Mouse (Mus musculus) mouse embryonic stem cell (cell line): ENCODE data around the gene Gtf2i.

Experiments used
- in situ Hi-C, 2 experiments: fragments of 300-500 bp; cut with MboI; formaldehyde crosslinking; loops; 1 replicate in 1 of 2; 3 replicates in 1 of 2; pipeline ENCODE4 v1.14.3; 2019 to 2020; ENCODE audit warnings: low sequenced_read_pairs in 2 of 2, low pct_unique_long_range_greater_than_20kb in 1 of 2, mixed read lengths in 1 of 2; ENCODE audit not compliant: unreplicated experiment in 1 of 2

Gene Gtf2i

GRCm38 (mm10) chr5:134232568-134232967, 82.0 kb downstream of the Gtf2i start:
- in situ Hi-C loops: no loop called here

- in situ Hi-C loops: no loop called here
Observed at GRCm38 (mm10) chr5:134232111-134232510, 82.4 kb downstream of the Gtf2i start.

GRCm38 (mm10) chr5:134231376-134231775, 83.2 kb downstream of the Gtf2i start:
- in situ Hi-C loops: no loop called here

GRCm38 (mm10) chr5:134229391-134229790, 85.2 kb downstream of the Gtf2i start, which contains the start of gene Ncf1:
Ncf1 (minus strand) TSS chr5:134229625.
- in situ Hi-C loops: no loop called here

- in situ Hi-C loops: no loop called here
Observed at GRCm38 (mm10) chr5:134228249-134228638, 86.3 kb downstream of the Gtf2i start.

- in situ Hi-C loops: no loop called here
Observed at GRCm38 (mm10) chr5:134227574-134228248, 86.8 kb downstream of the Gtf2i start.

- in situ Hi-C loops: no loop called here
Observed at GRCm38 (mm10) chr5:134226946-134227345, 87.6 kb downstream of the Gtf2i start.

- in situ Hi-C loops: no loop called here
Observed at GRCm38 (mm10) chr5:134225110-134225901, 89.3 kb downstream of the Gtf2i start.

- in situ Hi-C loops: no loop called here
Observed at GRCm38 (mm10) chr5:134221708-134222150, 92.8 kb downstream of the Gtf2i start.

GRCm38 (mm10) chr5:134221278-134221677, 93.3 kb downstream of the Gtf2i start:
- in situ Hi-C loops: no loop called here

- in situ Hi-C loops: no loop called here
Observed at GRCm38 (mm10) chr5:134217900-134218299, 96.7 kb downstream of the Gtf2i start.

- in situ Hi-C loops: no loop called here
Observed at GRCm38 (mm10) chr5:134214021-134214806, 100.3 kb downstream of the Gtf2i start.

GRCm38 (mm10) chr5:134209931-134210554, 104.5 kb downstream of the Gtf2i start:
- in situ Hi-C loops: no loop called here

GRCm38 (mm10) chr5:134206721-134207120, 107.8 kb downstream of the Gtf2i start:
- in situ Hi-C loops: no loop called here

- in situ Hi-C loops: loop anchor here in 1 of 2 experiments (5.0 kb wide), 1 partner anchor 149 kb away; no protein-coding TSS in a partner anchor
Observed at GRCm38 (mm10) chr5:134193664-134194063, 120.9 kb downstream of the Gtf2i start.

- in situ Hi-C loops: loop anchor here (10.0 kb wide), 1 partner anchor 296 kb away; no protein-coding TSS in a partner anchor
Observed at GRCm38 (mm10) chr5:134188571-134188970, 126.0 kb downstream of the Gtf2i start.
